Mouse (Mus musculus): ENCODE data around the gene Pnn.

DNA sequence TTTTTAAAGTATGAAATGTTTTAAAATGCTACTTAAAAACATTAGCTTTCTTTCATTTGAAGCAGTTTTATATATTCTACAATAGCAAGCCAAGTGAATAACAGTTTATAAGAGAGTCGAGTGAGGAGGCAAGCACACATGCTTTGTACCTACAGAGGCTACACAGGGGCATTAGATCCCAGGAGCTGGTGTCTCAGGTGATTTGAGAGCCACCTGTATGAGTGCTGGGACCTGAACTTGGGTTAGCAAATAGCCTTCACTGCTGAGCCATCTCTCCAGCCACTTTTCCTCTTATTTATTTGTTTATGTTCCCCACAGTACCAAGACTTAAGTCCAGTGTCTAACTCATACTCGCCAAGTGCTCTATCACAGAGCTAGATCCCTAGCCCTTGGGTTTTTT, 46.8 kb upstream of the Pnn start:
- TF ChIP-seq CTCF (IDR thresholded peaks at IDR 0.05; ENCODE audit: low read depth) = no peak
- no peak for TF ChIP-seq EP300 (IDR thresholded peaks at IDR 0.05; ENCODE audit: low read depth)
